Mouse (Mus musculus) ES-E14 (cell line): Measurements from ENCODE around the gene H2-M11.

Experiments used
- CHD2 ChIP-seq: IDR thresholded peaks from 2 replicates; pipeline ENCODE4 v1.6.1; 2014; ENCODE audit warnings: mild to moderate bottlenecking, low read depth, low read length, inconsistent platforms
- HCFC1 ChIP-seq: IDR thresholded peaks from 2 replicates; pipeline ENCODE4 v1.6.1; 2012; ENCODE audit warnings: low read length, inconsistent platforms, borderline replicate concordance; ENCODE audit not compliant: insufficient read depth
- MAFK ChIP-seq: IDR thresholded peaks from 2 replicates; pipeline ENCODE4 v1.6.1; 2014; ENCODE audit warnings: mild to moderate bottlenecking, low read depth, low read length, inconsistent platforms; ENCODE audit not compliant: insufficient read depth
- ZNF384 ChIP-seq: IDR thresholded peaks from 2 replicates; pipeline ENCODE4 v1.6.1; 2012; ENCODE audit warnings: low read depth, low read length, inconsistent platforms

DNA sequence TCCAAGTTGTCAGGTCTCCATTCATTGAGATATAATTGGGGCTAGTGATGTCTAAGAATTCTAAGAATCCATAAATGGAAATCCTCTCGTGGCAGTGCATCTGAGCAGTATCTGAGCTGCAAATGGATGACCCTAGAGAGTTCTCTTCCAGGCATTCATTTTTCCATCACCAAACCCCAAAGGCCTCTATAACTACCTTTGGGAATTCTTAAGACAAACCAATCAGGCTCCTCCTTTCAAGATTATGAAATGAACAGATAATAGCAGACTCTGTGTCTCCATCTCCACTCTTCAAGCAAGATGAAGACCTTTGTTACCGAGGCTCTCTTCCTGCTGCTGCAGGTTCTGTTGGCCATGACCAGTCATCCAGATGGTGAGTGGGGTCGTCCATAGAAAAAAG is at the start of gene H2-M11:
- TF ChIP-seq ZNF384, result no peak
- TF ChIP-seq MAFK, result no peak
- no peak for TF ChIP-seq HCFC1
- no peak for TF ChIP-seq CHD2
